Mouse (Mus musculus) lung, adult 2 months (tissue): ENCODE data around the gene Gnao1.

Experiments used
- CTCF ChIP-seq: fragments of 200-500 bp; IDR thresholded peaks from 2 replicates; pipeline ENCODE4 v1.5.1; 2011; ENCODE audit warnings: mild to moderate bottlenecking, low read length, control low read depth; ENCODE audit not compliant: insufficient read depth
- POLR2A ChIP-seq: fragments of 200-500 bp; IDR thresholded peaks from 2 replicates; pipeline ENCODE4 v1.6.1; 2011; ENCODE audit warnings: low read depth, mild to moderate bottlenecking, control low read depth, low read length, borderline replicate concordance; ENCODE audit errors: extremely low read depth

- no peak for TF ChIP-seq POLR2A
- peak; percentile 18; the same call in 1 of the 2 replicates for TF ChIP-seq CTCF
Measured at GRCm38 (mm10) chr8:93983827-93984226, 174.1 kb downstream of the Gnao1 start.
